Mouse (Mus musculus) retina, adult 2 months (tissue): ENCODE measurements around the gene Col4a1.

Source experiments
- DNase-seq: peaks from one replicate; pipeline ENCODE4 v3.0.0-alpha.2; 2012; ENCODE audit warnings: low read depth, low spot score

Col4a1 gene

DNA sequence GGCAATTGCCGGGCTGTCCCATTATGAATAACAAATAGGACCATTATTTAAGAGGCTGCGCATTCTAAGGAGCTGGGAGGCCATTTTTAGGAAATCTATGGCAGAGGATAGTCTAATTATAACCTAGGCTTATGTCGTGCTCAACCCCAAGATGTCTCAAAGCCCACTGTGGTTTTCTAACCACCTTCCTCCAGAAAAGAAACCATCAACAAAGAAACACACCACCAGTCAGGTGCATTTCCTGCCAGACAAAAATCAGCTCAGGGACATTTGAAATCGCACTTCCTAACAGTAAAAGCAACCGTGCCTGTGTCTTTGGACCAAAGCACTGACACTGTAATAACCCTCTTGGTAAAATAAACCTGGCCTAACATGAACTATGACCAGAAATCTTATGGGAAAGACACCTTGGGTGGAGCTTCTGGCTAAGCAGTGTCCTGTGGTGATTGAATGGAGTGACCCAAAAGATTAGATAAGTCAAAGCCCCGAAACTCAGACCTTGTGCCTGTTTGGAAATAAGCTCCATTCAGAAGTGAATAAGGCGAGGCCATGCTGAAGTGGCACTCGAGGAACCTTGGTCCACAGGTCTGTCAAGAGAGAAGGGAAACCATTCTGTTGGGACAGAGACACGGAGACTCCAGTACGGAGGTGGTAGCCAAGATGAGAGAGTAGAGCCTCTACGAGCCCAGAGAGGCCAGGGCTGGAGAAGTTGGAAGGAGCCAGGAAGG, 131.0 kb downstream of the Col4a1 start:
- DNase-seq, result no peak

DNA sequence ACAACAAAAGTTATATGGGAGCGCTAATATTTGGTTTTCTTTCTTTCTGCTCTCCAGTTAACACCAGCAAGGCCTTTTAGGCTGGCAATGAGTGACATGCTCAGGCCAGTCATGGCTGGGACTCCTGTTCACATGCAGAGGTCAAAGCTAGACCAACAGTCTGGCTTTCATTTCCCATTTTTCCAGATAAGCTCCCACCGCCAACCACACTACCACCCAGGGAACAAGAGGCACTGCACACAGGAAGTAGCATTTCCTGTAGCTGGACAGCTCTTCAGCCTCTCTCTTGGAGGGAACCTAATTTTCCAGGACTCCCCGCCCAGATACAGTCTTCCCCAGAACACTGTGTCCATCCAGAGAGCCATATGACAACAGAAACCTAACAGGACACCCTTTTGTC, 132.8 kb downstream of the Col4a1 start:
- no peak for DNase-seq

DNA sequence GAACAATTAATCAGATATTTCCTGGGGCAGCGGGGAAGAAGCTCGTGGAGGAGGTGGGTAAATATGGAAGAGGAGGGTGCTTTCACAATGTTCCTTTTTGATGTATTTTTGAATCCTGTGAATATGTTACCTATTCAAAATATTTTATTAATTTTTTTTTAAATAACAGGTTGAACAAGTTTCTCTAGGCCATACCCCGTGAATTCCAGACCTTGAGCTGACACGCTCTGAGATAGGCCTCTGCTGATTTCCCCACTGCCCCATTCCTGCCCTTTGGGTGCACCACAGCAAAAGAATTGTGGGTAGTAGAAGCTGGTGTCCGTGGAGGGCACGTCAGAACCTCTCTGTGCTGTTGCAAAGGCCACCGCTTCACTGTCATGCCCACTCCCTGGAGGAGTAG, 136.2 kb downstream of the Col4a1 start:
- no peak for DNase-seq

DNA sequence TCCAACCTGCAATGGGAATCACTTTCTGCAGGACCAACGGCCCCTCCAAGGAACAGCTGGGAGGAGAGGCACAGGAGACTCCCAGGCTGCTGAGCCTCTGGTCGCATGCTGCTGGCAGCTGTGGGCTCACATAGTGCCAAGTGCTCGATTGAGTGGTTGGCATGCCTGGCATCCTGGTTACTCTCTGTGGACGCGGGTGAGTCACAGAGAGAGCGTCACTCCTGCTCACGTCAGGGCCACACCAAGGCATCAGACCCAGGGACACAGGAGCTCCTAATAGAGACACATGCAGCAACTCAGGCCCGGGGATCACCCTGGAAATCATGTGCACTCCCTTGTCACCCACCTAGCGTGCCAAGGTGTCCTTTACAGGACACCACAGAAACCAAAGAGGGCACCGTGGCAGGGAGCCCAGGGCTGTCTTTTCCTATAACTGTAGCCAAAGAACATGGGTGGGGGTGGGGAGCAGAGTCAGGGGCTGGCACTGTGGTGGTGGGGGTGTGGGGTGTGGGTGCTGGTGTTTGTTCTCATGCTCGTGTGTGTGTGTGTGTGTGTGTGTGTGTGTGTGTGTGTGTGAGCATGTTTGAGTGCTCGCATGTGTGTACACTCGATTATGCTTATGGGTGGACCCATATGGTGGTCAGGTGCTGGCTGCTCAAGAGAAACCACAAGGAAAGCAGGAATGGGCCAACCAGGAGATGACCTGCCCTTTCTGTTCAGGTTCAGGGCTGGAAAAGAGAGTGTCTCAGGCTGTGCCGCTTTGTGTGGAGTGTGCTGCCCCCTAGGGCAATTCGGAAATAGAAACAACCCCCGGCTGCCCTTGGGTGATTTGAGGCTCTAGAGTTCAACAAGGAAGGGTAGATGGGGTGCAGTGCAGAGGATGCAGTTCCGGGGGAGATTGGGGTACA, 139.1 kb downstream of the Col4a1 start:
- no peak for DNase-seq

DNA sequence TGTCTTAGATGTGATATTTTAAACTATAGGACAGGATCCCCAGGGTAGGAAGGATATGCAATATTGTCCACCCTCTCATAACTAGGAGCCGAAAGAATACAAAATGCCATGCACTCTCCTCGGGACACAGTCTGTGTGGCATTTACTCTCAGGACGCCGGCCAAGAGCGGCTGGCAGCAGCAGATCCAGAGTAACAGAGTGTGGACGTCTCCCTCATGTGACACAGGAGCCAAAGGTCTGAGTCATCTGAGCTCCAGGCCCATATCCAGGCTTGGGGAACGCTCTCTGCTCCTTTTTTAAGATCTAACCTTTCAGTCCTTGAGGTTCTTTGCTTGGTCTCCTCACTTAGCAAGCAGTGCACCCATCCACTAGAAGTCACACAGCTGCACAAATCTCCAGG, 141.1 kb downstream of the Col4a1 start:
- no peak for DNase-seq

DNA sequence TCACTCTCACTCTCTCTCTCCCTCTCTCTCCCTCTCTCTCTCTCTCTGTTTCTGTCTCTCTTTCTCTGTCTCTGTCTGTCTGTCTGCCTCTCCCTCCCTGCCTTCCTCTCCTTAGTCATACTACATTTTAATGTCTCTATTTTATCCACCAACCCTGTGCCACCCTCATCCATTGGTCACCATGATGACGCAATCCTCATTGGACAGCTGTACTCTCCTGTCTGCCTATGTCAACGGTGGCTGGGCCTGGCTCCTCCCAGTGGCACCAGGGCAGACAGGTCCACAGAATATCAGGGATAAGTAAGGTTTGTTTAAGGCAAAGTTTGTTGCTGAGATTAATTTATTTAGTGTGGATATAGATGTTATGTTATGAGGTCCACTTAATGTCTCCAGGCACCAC, 143.2 kb downstream of the Col4a1 start:
- DNase-seq, result no peak

DNA sequence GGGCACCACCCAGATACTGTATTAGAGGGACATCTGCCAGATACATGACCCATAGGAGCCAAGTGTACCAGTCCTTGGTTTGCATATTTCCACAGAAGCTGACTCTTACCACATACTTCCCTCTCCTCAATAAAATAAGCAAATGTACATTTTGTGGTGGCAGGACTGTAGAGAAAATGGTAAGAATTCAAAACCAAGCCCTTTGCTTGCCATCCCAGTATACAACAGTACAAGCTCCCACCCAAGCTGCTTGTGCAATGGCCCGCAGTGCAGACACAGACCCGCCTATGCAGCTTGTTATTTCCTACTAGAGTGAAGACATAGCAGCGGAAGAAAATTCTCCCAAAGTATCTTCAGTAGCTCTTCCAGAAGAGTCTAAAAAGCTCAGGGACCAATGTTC, 143.8 kb downstream of the Col4a1 start:
- no peak for DNase-seq

DNA sequence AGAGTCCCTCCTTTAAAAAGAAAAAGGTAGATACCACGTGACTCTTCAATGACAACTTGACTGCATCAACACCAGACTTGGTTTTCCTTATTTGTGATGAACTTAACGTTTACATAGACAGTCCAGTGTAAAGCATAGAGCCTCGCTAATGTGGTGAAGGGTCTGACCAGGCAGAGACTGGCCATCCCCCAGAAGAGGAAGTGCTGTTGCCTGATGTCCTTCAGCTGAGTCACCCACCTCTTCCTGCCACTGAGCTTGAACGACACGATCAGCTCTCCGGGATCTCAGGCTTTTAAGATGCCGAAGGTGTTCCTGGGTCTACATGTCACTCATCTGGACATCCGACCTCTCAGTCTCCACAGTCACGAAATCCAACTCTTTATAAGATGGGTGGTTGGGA, 144.7 kb downstream of the Col4a1 start:
- DNase-seq, result no peak

DNA sequence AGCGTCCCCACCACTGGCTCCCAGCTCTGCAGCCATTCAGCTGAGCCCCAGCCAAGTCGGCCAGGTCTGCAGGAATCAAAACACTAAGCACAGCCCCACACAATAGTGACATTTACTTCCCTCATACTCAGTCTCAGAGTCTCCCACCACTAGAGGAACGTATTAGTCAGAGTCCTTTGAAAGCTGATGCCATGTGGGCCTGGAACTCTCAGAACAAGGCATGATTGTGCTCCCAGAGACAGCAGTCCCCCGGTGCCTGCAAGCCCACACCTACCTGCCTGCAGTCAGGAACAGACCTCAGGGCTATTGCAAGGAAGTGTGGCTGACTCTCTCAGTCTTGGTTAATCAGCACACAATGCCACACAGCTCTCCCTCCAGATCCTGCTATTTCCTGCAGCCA, 147.0 kb downstream of the Col4a1 start:
- no peak for DNase-seq

DNA sequence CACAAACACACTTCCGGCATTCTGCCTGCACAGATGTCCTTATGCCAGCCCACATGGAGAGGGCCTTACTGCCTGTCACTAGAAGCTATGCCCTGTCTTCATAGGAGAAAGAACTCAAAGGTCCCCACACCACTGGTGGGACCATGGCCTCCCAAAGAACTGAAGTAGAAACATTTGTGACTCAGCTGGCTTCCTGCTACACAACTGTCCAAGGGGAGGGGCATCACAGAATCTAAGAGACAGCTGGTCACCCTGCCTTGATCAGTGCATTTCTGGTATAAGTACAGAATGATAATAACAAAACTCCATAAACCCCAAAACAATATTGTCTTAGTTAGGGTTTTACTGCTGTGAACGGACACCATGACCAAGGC, 156.3 kb downstream of the Col4a1 start:
- no peak for DNase-seq

DNA sequence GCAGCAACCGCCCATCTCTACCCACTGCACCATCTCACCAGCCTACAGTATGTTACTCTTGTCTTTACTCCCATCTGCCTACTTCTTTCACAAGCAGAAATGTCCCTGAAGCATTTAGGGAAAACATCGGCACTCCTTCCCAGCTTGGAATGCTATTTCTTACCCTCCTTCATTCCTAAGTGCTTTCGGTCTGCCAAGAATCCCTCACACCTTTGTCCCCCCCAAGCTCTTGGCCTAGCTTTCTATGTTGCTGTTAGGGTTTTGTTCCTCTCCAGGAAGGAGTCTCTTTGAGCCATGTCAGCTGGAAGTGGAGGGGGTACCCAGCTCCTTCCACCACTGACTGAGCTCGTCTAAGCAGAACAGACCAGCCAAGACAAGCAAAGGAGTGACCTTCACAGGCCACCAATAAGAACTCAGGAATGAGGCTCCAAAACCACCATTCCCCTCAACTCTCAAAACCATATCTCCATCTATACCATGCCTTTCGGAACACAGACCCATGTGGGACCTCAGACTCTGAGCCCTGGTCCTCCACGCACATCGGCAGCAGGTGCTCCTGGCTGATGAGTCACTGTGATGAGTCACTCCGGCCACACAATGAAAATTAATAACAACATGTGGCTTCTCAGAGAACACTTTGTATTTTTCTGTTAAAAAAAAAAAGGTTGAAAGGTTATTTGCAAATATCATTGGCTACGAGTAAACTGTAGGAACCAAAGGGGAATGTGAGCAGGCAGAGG, 156.9 kb downstream of the Col4a1 start:
- DNase-seq, result no peak

DNA sequence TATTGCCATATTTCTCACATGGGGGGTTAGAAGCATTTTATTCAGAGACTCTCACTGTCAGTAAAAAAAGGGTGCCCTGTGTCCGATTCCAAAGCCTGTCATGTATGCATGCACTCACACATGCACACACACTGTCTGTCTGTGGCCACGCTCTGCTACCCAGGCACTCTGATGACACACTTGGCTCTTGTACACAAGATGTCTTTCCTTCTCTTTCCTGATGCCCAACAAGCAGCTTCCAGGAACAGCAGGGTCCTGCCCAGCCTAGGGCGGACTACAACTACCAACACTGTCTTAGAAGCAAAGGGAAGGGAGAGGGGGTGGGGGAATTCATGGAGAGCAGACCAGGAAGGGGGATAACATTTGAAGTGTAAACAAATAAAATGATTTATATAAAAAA, 162.4 kb downstream of the Col4a1 start:
- DNase-seq, result no peak

DNA sequence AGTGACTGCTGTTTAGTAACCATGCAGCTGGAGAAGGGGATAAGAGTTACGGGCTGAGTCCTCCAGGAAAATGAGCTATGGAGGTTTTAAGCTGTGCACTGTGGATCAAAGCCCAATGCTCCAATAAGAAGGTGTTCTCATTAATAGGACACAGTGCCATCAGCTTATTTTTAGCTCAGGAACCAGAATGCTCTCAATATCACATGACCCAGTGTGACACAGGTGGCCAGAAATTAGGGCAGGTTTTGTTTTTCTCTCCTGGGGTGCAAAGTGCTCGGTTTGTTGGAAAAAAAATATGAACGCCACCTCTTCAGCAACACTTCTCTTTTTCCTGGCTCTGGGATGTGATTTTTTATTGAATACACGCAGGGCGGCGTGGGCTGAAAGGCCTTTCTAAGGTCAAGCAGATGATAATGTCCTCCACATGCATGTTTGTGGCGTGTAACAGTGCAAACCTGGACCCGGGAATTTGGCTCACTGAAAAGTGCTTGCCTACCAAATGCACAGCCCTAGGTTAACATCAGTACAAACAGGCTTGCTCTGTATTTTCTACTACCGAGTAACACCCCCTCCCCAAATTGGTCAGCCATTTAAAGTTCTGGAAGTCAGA, 163.3 kb downstream of the Col4a1 start:
- no peak for DNase-seq

DNA sequence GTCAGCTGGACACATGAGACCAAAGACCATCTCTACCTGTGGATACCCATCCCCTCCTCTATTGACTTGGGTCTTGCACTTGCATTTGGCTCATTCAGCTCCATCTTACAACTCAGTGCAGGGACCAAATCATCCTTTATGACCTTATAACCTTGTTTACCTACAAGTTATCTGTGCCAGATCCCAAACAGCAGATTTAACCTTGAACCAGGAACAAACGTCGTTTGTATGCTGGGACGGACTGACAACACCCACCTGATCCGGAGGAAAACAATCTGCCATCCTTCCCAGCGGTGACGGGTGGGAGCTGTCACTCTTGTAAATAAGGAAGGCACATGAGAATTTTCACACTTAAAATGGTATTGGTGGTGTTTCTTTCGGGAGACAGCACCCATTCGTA, 163.8 kb downstream of the Col4a1 start:
- DNase-seq, result no peak
